Mouse (Mus musculus): Measurements from ENCODE around the gene Naa35.

DNA sequence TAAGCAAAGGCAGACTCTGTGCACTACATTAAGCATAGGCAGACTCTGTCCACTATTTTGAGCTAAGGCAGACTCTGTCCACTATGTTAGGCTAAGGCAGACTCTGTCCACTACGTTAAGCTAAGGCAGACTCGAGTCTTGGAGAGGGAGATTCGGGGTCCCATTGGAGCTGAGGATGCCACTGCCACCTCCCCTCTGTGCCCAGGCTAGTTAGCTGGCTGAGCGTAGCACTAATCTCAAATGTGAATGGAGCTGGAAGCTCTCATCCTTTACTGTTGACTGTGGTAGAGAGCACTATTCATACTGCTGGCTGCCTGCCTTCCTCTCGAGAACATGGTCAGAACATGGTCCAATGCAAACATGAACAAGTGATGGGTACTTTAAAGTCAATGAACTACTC, 46.4 kb upstream of the Naa35 start:
- TF ChIP-seq POLR2A (IDR thresholded peaks at IDR 0.05; ENCODE audit: low read depth, low read length) (no peak), CTCF (IDR thresholded peaks at IDR 0.05; ENCODE audit: extremely low read depth, insufficient read depth, insufficient read length, insufficient replicate concordance) (no peak)
